Mouse (Mus musculus): ENCODE data around the gene Mpp3. TPM values are rescaled to one million over a fixed set of nuclear protein-coding genes. Genes with fewer than 3 reads are reported as not detected.

Mpp3 gene
- total and polyA plus RNA-seq, 3 experiments = 0.12 to 3.8 (median 0.31) TPM

DNA sequence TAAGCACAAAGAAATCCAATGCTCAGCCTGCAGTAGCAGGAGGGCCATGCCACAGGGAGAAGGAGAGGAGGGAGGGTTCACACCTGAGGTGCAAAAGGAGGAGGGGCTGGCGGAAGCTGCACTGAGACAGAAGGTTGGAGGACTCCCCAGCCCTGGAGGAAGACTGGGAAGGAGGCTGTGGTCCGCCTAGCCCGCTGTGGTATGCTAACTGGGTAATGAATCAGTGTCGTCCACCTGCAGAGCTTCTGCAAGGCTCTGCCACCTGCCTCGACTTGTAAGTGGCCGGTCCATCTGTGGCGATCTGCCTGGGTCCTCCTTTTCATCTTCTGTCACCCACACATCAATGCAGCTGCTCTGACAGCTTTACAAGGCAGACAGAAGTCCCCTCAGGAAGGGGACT lies 60.0 kb downstream of the Mpp3 start:
- Histone ChIP-seq H3K9ac (ENCODE audit: insufficient read depth, low read depth) (no peak overlapping the region), H3K27me3 (replicated peaks) (peaks cover 47% of the 10 kb centered on the region), H3K36me3 (replicated peaks in 1 of 2; ENCODE audit: control insufficient read depth in 1 of 2, insufficient read depth in 1 of 2, low read length in 1 of 2) (peaks cover 0 to 8% of the 10 kb centered on the region in 2 experiments), H3K4me1 (ENCODE audit: control insufficient read depth in 1 of 2, insufficient read depth in 2 of 2) (peaks cover 6 to 20% of the 10 kb centered on the region in 2 experiments; a peak in 3 of 4 replicates), H3K27ac (ENCODE audit: insufficient read depth, low read depth) (no peak overlapping the region), H3K4me2 (ENCODE audit: insufficient read depth, low read depth, poor library complexity, severe bottlenecking) (no peak overlapping the region), H3K9me3 (replicated peaks; ENCODE audit: low read length) (peaks cover 3% of the 10 kb centered on the region), H3K79me2 (replicated peaks; ENCODE audit: control insufficient read depth, extremely low read depth, insufficient read depth, poor library complexity, severe bottlenecking) (no peaks in the 10 kb centered on the region), H3K4me3 (replicated peaks in 1 of 3; ENCODE audit: low read depth in 2 of 3, low read length in 2 of 3, poor library complexity in 1 of 3) (no peak overlapping the region)
- TF ChIP-seq RAD21 (IDR thresholded peaks at IDR 0.05; ENCODE audit: low read depth, low read length) (no peak), TCF12 (IDR thresholded peaks at IDR 0.05; ENCODE audit: low read depth, low read length) (no peak), HCFC1 (IDR thresholded peaks at IDR 0.05; ENCODE audit: low read depth, low read length) (no peak), USF2 (conservative IDR thresholded peaks at IDR 0.05; ENCODE audit: low read depth, low read length) (no peak), RCOR1 (conservative IDR thresholded peaks at IDR 0.05; ENCODE audit: low read depth, low read length) (no peak), NRF1 (IDR thresholded peaks at IDR 0.05; ENCODE audit: low read depth, low read length) (no peak), UBTF (IDR thresholded peaks at IDR 0.05; ENCODE audit: low read depth, low read length) (no peak)
- in situ Hi-C loops (cut with MboI; ENCODE audit: low pct_ligation_motif_present, low pct_unique_long_range_greater_than_20kb, low sequenced_read_pairs) = loop anchor here (5.0 kb wide), 1 partner anchor 46 kb away; no protein-coding TSS in a partner anchor
- DNase-seq (ENCODE audit: extremely low read depth) = no peak
- dilution Hi-C loops (cut with MboI; ENCODE audit: extremely low pct_ligation_motif_present, extremely low pct_unique_long_range_greater_than_20kb, low sequenced_read_pairs) = loop anchor here (10.0 kb wide), 1 partner anchor 54 kb away; no protein-coding TSS in a partner anchor

DNA sequence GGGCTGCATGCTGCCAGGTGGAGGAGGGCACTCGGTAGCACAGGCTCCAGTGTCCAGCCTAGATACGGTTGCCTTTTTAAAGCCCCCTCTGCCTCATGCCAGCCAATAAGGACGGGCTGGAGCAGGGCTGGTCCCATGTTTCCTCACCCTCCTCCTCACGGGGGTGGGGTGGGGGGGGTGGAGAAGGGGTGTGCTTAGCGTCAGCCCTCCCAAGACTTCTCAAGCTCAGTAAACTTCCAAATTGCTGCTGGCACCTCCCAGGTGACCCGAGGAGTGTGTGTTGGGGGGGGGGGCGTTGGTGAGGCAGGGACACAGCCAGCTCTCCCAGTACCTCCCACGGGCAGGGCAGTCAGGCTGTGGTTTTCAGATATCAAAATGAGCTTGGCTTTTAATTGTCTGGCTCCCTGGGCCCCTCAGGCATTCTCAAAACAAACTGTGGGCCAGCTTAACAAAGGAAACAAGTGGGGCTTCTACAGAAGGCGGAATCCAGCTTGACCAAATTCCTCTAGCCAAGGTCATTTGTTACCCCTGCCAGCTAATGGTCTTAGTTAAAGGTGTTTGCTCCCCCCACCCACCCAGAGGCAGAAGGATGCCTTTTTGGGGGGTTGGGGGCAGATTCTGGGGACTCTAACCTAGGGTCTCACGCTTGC lies 61.2 kb downstream of the Mpp3 start, which contains the start of gene Sost:
Sost (minus strand) TSS at position 51 of the 650 bp plus-strand sequence.
- Histone ChIP-seq H3K4me3 (replicated peaks in 1 of 3; ENCODE audit: low read depth in 2 of 3, low read length in 2 of 3, poor library complexity in 1 of 3) (no peak within 1 kb of the TSS), H3K4me1 (ENCODE audit: control insufficient read depth in 1 of 2, insufficient read depth in 2 of 2) (peaks cover 5 to 10% of the 10 kb centered on the region in 2 experiments; a peak in 3 of 4 replicates), H3K36me3 (replicated peaks in 1 of 2; ENCODE audit: control insufficient read depth in 1 of 2, insufficient read depth in 1 of 2, low read length in 1 of 2) (no peaks in the 10 kb centered on the region), H3K27me3 (replicated peaks) (peaks cover 57% of the 10 kb centered on the region), H3K9me3 (replicated peaks; ENCODE audit: low read length) (peaks cover 3% of the 10 kb centered on the region), H3K27ac (ENCODE audit: insufficient read depth, low read depth) (no peak within 1 kb of the TSS), H3K79me2 (replicated peaks; ENCODE audit: control insufficient read depth, extremely low read depth, insufficient read depth, poor library complexity, severe bottlenecking) (no peaks in the 10 kb centered on the region), H3K4me2 (ENCODE audit: insufficient read depth, low read depth, poor library complexity, severe bottlenecking) (no peak within 1 kb of the TSS), H3K9ac (ENCODE audit: insufficient read depth, low read depth) (no peak within 1 kb of the TSS)
- no peak for TF ChIP-seq NRF1 (IDR thresholded peaks at IDR 0.05; ENCODE audit: low read depth, low read length)
- no peak for TF ChIP-seq JUN (IDR thresholded peaks at IDR 0.05; ENCODE audit: insufficient read depth, low read depth, low read length)
- TF ChIP-seq TBP (conservative IDR thresholded peaks at IDR 0.05; ENCODE audit: low read depth, low read length) = no peak
- TF ChIP-seq TCF12 (IDR thresholded peaks at IDR 0.05; ENCODE audit: low read depth, low read length) = no peak
- no peak for TF ChIP-seq E2F4 (IDR thresholded peaks at IDR 0.05; ENCODE audit: insufficient replicate concordance, low read depth, low read length)
- no peak for TF ChIP-seq USF2 (conservative IDR thresholded peaks at IDR 0.05; ENCODE audit: low read depth, low read length)
- no peak for TF ChIP-seq SIN3A (IDR thresholded peaks at IDR 0.05; ENCODE audit: low read length)
- TF ChIP-seq ZMIZ1 (IDR thresholded peaks at IDR 0.05; ENCODE audit: low read depth, low read length) = no peak
- TF ChIP-seq ELF1 (IDR thresholded peaks at IDR 0.05; ENCODE audit: low read depth, low read length) = no peak
- TF ChIP-seq MAZ (IDR thresholded peaks at IDR 0.05; ENCODE audit: low read depth, low read length) = no peak
- no peak for TF ChIP-seq ZC3H11A (IDR thresholded peaks at IDR 0.05; ENCODE audit: low read depth, low read length)
- TF ChIP-seq JUND (conservative IDR thresholded peaks at IDR 0.05; ENCODE audit: low read depth, low read length) = no peak
- TF ChIP-seq MAFK (IDR thresholded peaks at IDR 0.05; ENCODE audit: insufficient replicate concordance, low read length) = no peak
- no peak for TF ChIP-seq MAX (IDR thresholded peaks at IDR 0.05; ENCODE audit: low read length)
- TF ChIP-seq MYC (IDR thresholded peaks at IDR 0.05; ENCODE audit: low read depth, low read length) = no peak
- no peak for TF ChIP-seq BHLHE40 (IDR thresholded peaks at IDR 0.05; ENCODE audit: low read depth, low read length)
- TF ChIP-seq ZKSCAN1 (IDR thresholded peaks at IDR 0.05; ENCODE audit: borderline replicate concordance, low read depth, low read length) = no peak
- TF ChIP-seq CHD2 (IDR thresholded peaks at IDR 0.05; ENCODE audit: low read length) = no peak
- no peak for TF ChIP-seq EP300 (IDR thresholded peaks at IDR 0.05; ENCODE audit: low read length)
- in situ Hi-C loops (cut with MboI; ENCODE audit: low pct_ligation_motif_present, low pct_unique_long_range_greater_than_20kb, low sequenced_read_pairs) (loop anchor here (5.0 kb wide), 1 partner anchor 45 kb away; no protein-coding TSS in a partner anchor), dilution Hi-C loops (cut with MboI; ENCODE audit: extremely low pct_ligation_motif_present, extremely low pct_unique_long_range_greater_than_20kb, low sequenced_read_pairs) (loop anchor here (10.0 kb wide), 1 partner anchor 52 kb away; no protein-coding TSS in a partner anchor)
- DNase-seq (ENCODE audit: extremely low read depth) = no peak

Data from CH12.LX (cell line).